Mouse (Mus musculus): ENCODE measurements at regions not wholly inside any gene's neighbourhood (a gene's known extent, or its start where the extent isn't known, plus 50 kb on each side); places are given as distances from the start of the nearest gene placed in this dataset.

GRCm38 (mm10) chr14:67153621-67154020 lies 1144.6 kb upstream of the Gulo start:
- H3K9ac ChIP-seq (replicated peaks): no peak overlapping the region
- H3K4me1 ChIP-seq: no peaks in the 10 kb centered on the region
- no peak overlapping the region for H3K4me3 ChIP-seq (replicated peaks)
- no peaks in the 10 kb centered on the region for H3K27me3 ChIP-seq (replicated peaks)
- H3K27ac ChIP-seq (replicated peaks): no peak overlapping the region
- no peak for ATAC-seq (ENCODE audit: low FRiP score)
- no peak overlapping the region for H3K4me2 ChIP-seq
- WGBS: 52% methylated on average over 3 of the region's 3 CpGs
- no peaks in the 10 kb centered on the region for H3K36me3 ChIP-seq
- H3K9me3 ChIP-seq (replicated peaks): no peaks in the 10 kb centered on the region

GRCm38 (mm10) chr14:67149961-67150471 lies 1141.0 kb upstream of the Gulo start:
- no peak overlapping the region for H3K4me2 ChIP-seq
- H3K9ac ChIP-seq (replicated peaks): no peak overlapping the region
- 49% methylated on average over 7 of the region's 7 CpGs for WGBS
- H3K4me1 ChIP-seq: no peaks in the 10 kb centered on the region
- H3K9me3 ChIP-seq (replicated peaks): no peaks in the 10 kb centered on the region
- H3K27ac ChIP-seq (replicated peaks): no peak overlapping the region
- H3K36me3 ChIP-seq: no peaks in the 10 kb centered on the region
- H3K27me3 ChIP-seq (replicated peaks): no peaks in the 10 kb centered on the region
- no peak overlapping the region for H3K4me3 ChIP-seq (replicated peaks)
- ATAC-seq (ENCODE audit: low FRiP score): no peak

- Histone ChIP-seq H3K27ac (replicated peaks) (no peak overlapping the region), H3K4me3 (replicated peaks) (no peak overlapping the region), H3K27me3 (replicated peaks) (no peaks in the 10 kb centered on the region), H3K9me3 (replicated peaks) (no peaks in the 10 kb centered on the region), H3K4me2 (no peak overlapping the region), H3K36me3 (no peaks in the 10 kb centered on the region), H3K4me1 (no peaks in the 10 kb centered on the region), H3K9ac (replicated peaks) (no peak overlapping the region)
- no peak for ATAC-seq (ENCODE audit: low FRiP score)
- WGBS: 76% methylated on average over 8 of the region's 8 CpGs
These were observed 1140.1 kb upstream of the Gulo start for GRCm38 (mm10) chr14:67149091-67149490.

GRCm38 (mm10) chr14:67146602-67147001 lies 1137.6 kb upstream of the Gulo start:
- H3K4me2 ChIP-seq: no peak overlapping the region
- no peak overlapping the region for H3K27ac ChIP-seq (replicated peaks)
- ATAC-seq (ENCODE audit: low FRiP score): no peak
- H3K4me3 ChIP-seq (replicated peaks): no peak overlapping the region
- peaks cover 11% of the 10 kb centered on the region for H3K4me1 ChIP-seq
- H3K9ac ChIP-seq (replicated peaks): no peak overlapping the region
- WGBS: 87% methylated on average over 12 of the region's 12 CpGs
- H3K27me3 ChIP-seq (replicated peaks): no peaks in the 10 kb centered on the region
- no peaks in the 10 kb centered on the region for H3K36me3 ChIP-seq
- H3K9me3 ChIP-seq (replicated peaks): no peaks in the 10 kb centered on the region

- H3K9me3 ChIP-seq (replicated peaks): no peaks in the 10 kb centered on the region
- peaks cover 19% of the 10 kb centered on the region for H3K4me1 ChIP-seq
- no peak for ATAC-seq (ENCODE audit: low FRiP score)
- H3K27me3 ChIP-seq (replicated peaks): no peaks in the 10 kb centered on the region
- H3K4me2 ChIP-seq: no peak overlapping the region
- H3K36me3 ChIP-seq: no peaks in the 10 kb centered on the region
- H3K4me3 ChIP-seq (replicated peaks): no peak overlapping the region
- WGBS: 86% methylated on average over 6 of the region's 6 CpGs
- H3K9ac ChIP-seq (replicated peaks): no peak overlapping the region
- H3K27ac ChIP-seq (replicated peaks): no peak overlapping the region
These were observed 1136.0 kb upstream of the Gulo start for GRCm38 (mm10) chr14:67145046-67145445.

GRCm38 (mm10) chr14:67144461-67144985 lies 1135.5 kb upstream of the Gulo start:
- H3K9me3 ChIP-seq (replicated peaks): no peaks in the 10 kb centered on the region
- H3K36me3 ChIP-seq: no peaks in the 10 kb centered on the region
- H3K4me2 ChIP-seq: no peak overlapping the region
- no peaks in the 10 kb centered on the region for H3K27me3 ChIP-seq (replicated peaks)
- no peak overlapping the region for H3K27ac ChIP-seq (replicated peaks)
- ATAC-seq (ENCODE audit: low FRiP score): no peak
- WGBS: 68% methylated on average over 4 of the region's 4 CpGs
- no peak overlapping the region for H3K4me3 ChIP-seq (replicated peaks)
- no peak overlapping the region for H3K9ac ChIP-seq (replicated peaks)
- peaks cover 19% of the 10 kb centered on the region for H3K4me1 ChIP-seq

- no peak for ATAC-seq (ENCODE audit: low FRiP score)
- Histone ChIP-seq H3K9ac (replicated peaks) (no peak overlapping the region), H3K4me2 (no peak overlapping the region), H3K4me3 (replicated peaks) (no peak overlapping the region), H3K9me3 (replicated peaks) (no peaks in the 10 kb centered on the region), H3K36me3 (no peaks in the 10 kb centered on the region), H3K27me3 (replicated peaks) (no peaks in the 10 kb centered on the region), H3K27ac (replicated peaks) (no peak overlapping the region), H3K4me1 (peaks cover 19% of the 10 kb centered on the region)
- WGBS: 76% methylated on average over 6 of the region's 6 CpGs
These were observed 1134.8 kb upstream of the Gulo start for GRCm38 (mm10) chr14:67143826-67144225.

GRCm38 (mm10) chr14:67142556-67143250 lies 1133.7 kb upstream of the Gulo start:
- Histone ChIP-seq H3K4me1 (peaks cover 19% of the 10 kb centered on the region), H3K4me2 (no peak overlapping the region), H3K9ac (replicated peaks) (no peak overlapping the region), H3K4me3 (replicated peaks) (no peak overlapping the region), H3K27me3 (replicated peaks) (no peaks in the 10 kb centered on the region), H3K36me3 (no peaks in the 10 kb centered on the region), H3K9me3 (replicated peaks) (no peaks in the 10 kb centered on the region), H3K27ac (replicated peaks) (no peak overlapping the region)
- WGBS: 75% methylated on average over 6 of the region's 6 CpGs
- ATAC-seq (ENCODE audit: low FRiP score): no peak

- Histone ChIP-seq H3K4me3 (replicated peaks) (no peak overlapping the region), H3K9ac (replicated peaks) (0 out of 2 replicates have a peak overlapping the region, but pooled peaks have one; percentile 3), H3K27me3 (replicated peaks) (no peaks in the 10 kb centered on the region), H3K9me3 (replicated peaks) (no peaks in the 10 kb centered on the region), H3K27ac (replicated peaks) (peak overlapping the region; percentile 68), H3K36me3 (no peaks in the 10 kb centered on the region), H3K4me1 (peaks cover 19% of the 10 kb centered on the region), H3K4me2 (peak overlapping the region; percentile 36)
- WGBS: 17% methylated on average over 15 of the region's 15 CpGs
- ATAC-seq (ENCODE audit: low FRiP score): peak; percentile 41; the same call in 1 of the 2 replicates
These were observed 1132.8 kb upstream of the Gulo start for GRCm38 (mm10) chr14:67141581-67142441.

- Histone ChIP-seq H3K9ac (replicated peaks) (no peak overlapping the region), H3K4me2 (peak overlapping the region; percentile 36), H3K4me3 (replicated peaks) (no peak overlapping the region), H3K9me3 (replicated peaks) (no peaks in the 10 kb centered on the region), H3K27ac (replicated peaks) (0 out of 2 replicates have a peak overlapping the region, but pooled peaks have one; percentile 68), H3K36me3 (no peaks in the 10 kb centered on the region), H3K27me3 (replicated peaks) (no peaks in the 10 kb centered on the region), H3K4me1 (peaks cover 22% of the 10 kb centered on the region)
- 74% methylated on average over 7 of the region's 7 CpGs for WGBS
- ATAC-seq (ENCODE audit: low FRiP score): no peak
These were observed 1132.1 kb upstream of the Gulo start for GRCm38 (mm10) chr14:67141151-67141550.

- Histone ChIP-seq H3K36me3 (no peaks in the 10 kb centered on the region), H3K27ac (replicated peaks) (no peak overlapping the region), H3K4me3 (replicated peaks) (no peak overlapping the region), H3K27me3 (replicated peaks) (no peaks in the 10 kb centered on the region), H3K9ac (replicated peaks) (no peak overlapping the region), H3K9me3 (replicated peaks) (no peaks in the 10 kb centered on the region), H3K4me1 (peaks cover 36% of the 10 kb centered on the region), H3K4me2 (no peak overlapping the region)
- no peak for ATAC-seq (ENCODE audit: low FRiP score)
These were observed 1130.7 kb upstream of the Gulo start for GRCm38 (mm10) chr14:67139674-67140073.

Measured in neural tube, embryonic 15.5 days (tissue).